Mouse (Mus musculus) retina, postnatal 7 days (tissue): Measurements from ENCODE around the gene Tmem106c.

Source experiments
- DNase-seq: peaks from one replicate; pipeline ENCODE4 v3.0.0-alpha.2; 2012; ENCODE audit warnings: low read depth, low spot score

Gene Tmem106c

GRCm38 (mm10) chr15:97963989-97964835 lies at the start of gene Tmem106c:
TSS of gene Tmem106c (plus strand) at chr15:97964200.
- peak; percentile 95 for DNase-seq

- DNase-seq = no peak
These were observed 49.7 kb upstream of the Tmem106c start for GRCm38 (mm10) chr15:97914331-97914747.

GRCm38 (mm10) chr15:97917994-97918393 lies 46.0 kb upstream of the Tmem106c start:
- DNase-seq = no peak

- DNase-seq = no peak
These were observed 44.8 kb upstream of the Tmem106c start for GRCm38 (mm10) chr15:97919217-97919616.

- no peak for DNase-seq
These were observed 43.7 kb upstream of the Tmem106c start for GRCm38 (mm10) chr15:97920306-97920705.

- DNase-seq = no peak
These were observed 42.2 kb upstream of the Tmem106c start for GRCm38 (mm10) chr15:97921796-97922195.

- DNase-seq = no peak
These were observed 41.6 kb upstream of the Tmem106c start for GRCm38 (mm10) chr15:97922421-97922820.

- DNase-seq = no peak
These were observed 37.0 kb upstream of the Tmem106c start for GRCm38 (mm10) chr15:97927018-97927417.

GRCm38 (mm10) chr15:97927821-97928220 lies 36.2 kb upstream of the Tmem106c start:
- no peak for DNase-seq

GRCm38 (mm10) chr15:97929259-97929824 lies 34.7 kb upstream of the Tmem106c start:
- DNase-seq = peak; percentile 69

- no peak for DNase-seq
These were observed 31.6 kb upstream of the Tmem106c start for GRCm38 (mm10) chr15:97932441-97932840.

GRCm38 (mm10) chr15:97938580-97938979 lies 25.4 kb upstream of the Tmem106c start:
- DNase-seq = no peak

- DNase-seq = no peak
These were observed 23.9 kb upstream of the Tmem106c start for GRCm38 (mm10) chr15:97940088-97940487.

- DNase-seq = no peak
These were observed 22.7 kb upstream of the Tmem106c start for GRCm38 (mm10) chr15:97941306-97941705.

- no peak for DNase-seq
These were observed 21.5 kb upstream of the Tmem106c start for GRCm38 (mm10) chr15:97942538-97942937.

- no peak for DNase-seq
These were observed 20.6 kb upstream of the Tmem106c start for GRCm38 (mm10) chr15:97943356-97943755.

- DNase-seq = no peak
These were observed 19.0 kb upstream of the Tmem106c start for GRCm38 (mm10) chr15:97944919-97945574.

GRCm38 (mm10) chr15:97945656-97946315 lies 18.2 kb upstream of the Tmem106c start:
- no peak for DNase-seq

GRCm38 (mm10) chr15:97948720-97949119 lies 15.3 kb upstream of the Tmem106c start:
- DNase-seq = no peak

GRCm38 (mm10) chr15:97949706-97950105 lies 14.3 kb upstream of the Tmem106c start:
- DNase-seq = no peak

GRCm38 (mm10) chr15:97950240-97950639 lies 13.8 kb upstream of the Tmem106c start:
- DNase-seq = no peak
